Mouse (Mus musculus): ENCODE data around the gene Rapgef4. TPM values are rescaled to one million over a fixed set of nuclear protein-coding genes. Genes with fewer than 3 reads are reported as not detected.

Gene Rapgef4
- polyA plus RNA-seq, 1 experiment from 2014 or later = 4.8 TPM

- H3K4me2 ChIP-seq (replicated peaks) = no peak overlapping the region
- no peaks in the 10 kb centered on the region for H3K27me3 ChIP-seq
- 34% methylated on average over 3 of the region's 3 CpGs for WGBS
- ATAC-seq (ENCODE audit: low FRiP score, low read depth) = no peak
- no peak overlapping the region for H3K4me3 ChIP-seq
- H3K27ac ChIP-seq (replicated peaks) = no peak overlapping the region
- no peaks in the 10 kb centered on the region for H3K9me3 ChIP-seq
- no peaks in the 10 kb centered on the region for H3K36me3 ChIP-seq
- H3K9ac ChIP-seq (replicated peaks) = no peak overlapping the region
- H3K4me1 ChIP-seq = 0 out of 2 replicates have a peak, but pooled peaks cover 2% of the 10 kb centered on the region
Measured at GRCm38 (mm10) chr2:72219921-72220320, 238.9 kb downstream of the Rapgef4 start.

GRCm38 (mm10) chr2:72221283-72221682 lies 240.2 kb downstream of the Rapgef4 start:
- no peaks in the 10 kb centered on the region for H3K9me3 ChIP-seq
- H3K4me3 ChIP-seq = no peak overlapping the region
- H3K9ac ChIP-seq (replicated peaks) = no peak overlapping the region
- H3K27ac ChIP-seq (replicated peaks) = no peak overlapping the region
- no peaks in the 10 kb centered on the region for H3K36me3 ChIP-seq
- WGBS = 91% methylated on average over 11 of the region's 11 CpGs
- 0 out of 2 replicates have a peak, but pooled peaks cover 2% of the 10 kb centered on the region for H3K4me1 ChIP-seq
- H3K27me3 ChIP-seq = no peaks in the 10 kb centered on the region
- ATAC-seq (ENCODE audit: low FRiP score, low read depth) = no peak
- H3K4me2 ChIP-seq (replicated peaks) = no peak overlapping the region

GRCm38 (mm10) chr2:72221706-72222105 lies 240.7 kb downstream of the Rapgef4 start:
- ATAC-seq (ENCODE audit: low FRiP score, low read depth) = no peak
- Histone ChIP-seq H3K9me3 (no peaks in the 10 kb centered on the region), H3K9ac (replicated peaks) (no peak overlapping the region), H3K4me1 (0 out of 2 replicates have a peak, but pooled peaks cover 2% of the 10 kb centered on the region), H3K27ac (replicated peaks) (no peak overlapping the region), H3K27me3 (no peaks in the 10 kb centered on the region), H3K4me3 (no peak overlapping the region), H3K4me2 (replicated peaks) (no peak overlapping the region), H3K36me3 (no peaks in the 10 kb centered on the region)
- WGBS = 64% methylated on average over 7 of the region's 7 CpGs

GRCm38 (mm10) chr2:72222276-72222675 lies 241.2 kb downstream of the Rapgef4 start:
- Histone ChIP-seq H3K27ac (replicated peaks) (no peak overlapping the region), H3K4me3 (no peak overlapping the region), H3K27me3 (no peaks in the 10 kb centered on the region), H3K4me1 (0 out of 2 replicates have a peak, but pooled peaks cover 2% of the 10 kb centered on the region), H3K9ac (replicated peaks) (no peak overlapping the region), H3K36me3 (no peaks in the 10 kb centered on the region), H3K4me2 (replicated peaks) (no peak overlapping the region), H3K9me3 (no peaks in the 10 kb centered on the region)
- ATAC-seq (ENCODE audit: low FRiP score, low read depth) = no peak
- WGBS = 82% methylated on average over 4 of the region's 4 CpGs

GRCm38 (mm10) chr2:72222736-72223455 lies 241.9 kb downstream of the Rapgef4 start:
- Histone ChIP-seq H3K4me3 (no peak overlapping the region), H3K4me1 (0 out of 2 replicates have a peak, but pooled peaks cover 2% of the 10 kb centered on the region), H3K9me3 (no peaks in the 10 kb centered on the region), H3K9ac (replicated peaks) (no peak overlapping the region), H3K4me2 (replicated peaks) (no peak overlapping the region), H3K27me3 (no peaks in the 10 kb centered on the region), H3K27ac (replicated peaks) (no peak overlapping the region), H3K36me3 (no peaks in the 10 kb centered on the region)
- 91% methylated on average over 16 of the region's 16 CpGs for WGBS
- ATAC-seq (ENCODE audit: low FRiP score, low read depth) = no peak

- no peak overlapping the region for H3K4me3 ChIP-seq
- no peak overlapping the region for H3K27ac ChIP-seq (replicated peaks)
- ATAC-seq (ENCODE audit: low FRiP score, low read depth) = no peak
- H3K9ac ChIP-seq (replicated peaks) = no peak overlapping the region
- H3K27me3 ChIP-seq = no peaks in the 10 kb centered on the region
- H3K4me1 ChIP-seq = 0 out of 2 replicates have a peak, but pooled peaks cover 2% of the 10 kb centered on the region
- no peaks in the 10 kb centered on the region for H3K9me3 ChIP-seq
- H3K36me3 ChIP-seq = no peaks in the 10 kb centered on the region
- no peak overlapping the region for H3K4me2 ChIP-seq (replicated peaks)
- 76% methylated on average over 5 of the region's 5 CpGs for WGBS
Measured at GRCm38 (mm10) chr2:72223479-72223878, 242.4 kb downstream of the Rapgef4 start.

- H3K9ac ChIP-seq (replicated peaks) = no peak overlapping the region
- H3K27me3 ChIP-seq = no peaks in the 10 kb centered on the region
- H3K4me1 ChIP-seq = 0 out of 2 replicates have a peak, but pooled peaks cover 2% of the 10 kb centered on the region
- ATAC-seq (ENCODE audit: low FRiP score, low read depth) = no peak
- no peak overlapping the region for H3K27ac ChIP-seq (replicated peaks)
- no peak overlapping the region for H3K4me2 ChIP-seq (replicated peaks)
- no peak overlapping the region for H3K4me3 ChIP-seq
- no peaks in the 10 kb centered on the region for H3K9me3 ChIP-seq
- 91% methylated on average over 6 of the region's 6 CpGs for WGBS
- no peaks in the 10 kb centered on the region for H3K36me3 ChIP-seq
Measured at GRCm38 (mm10) chr2:72226006-72226405, 245.0 kb downstream of the Rapgef4 start.

GRCm38 (mm10) chr2:72227416-72227815 lies 246.4 kb downstream of the Rapgef4 start:
- Histone ChIP-seq H3K4me3 (no peak overlapping the region), H3K4me2 (replicated peaks) (no peak overlapping the region), H3K9ac (replicated peaks) (no peak overlapping the region), H3K9me3 (no peaks in the 10 kb centered on the region), H3K27ac (replicated peaks) (no peak overlapping the region), H3K36me3 (no peaks in the 10 kb centered on the region), H3K4me1 (no peaks in the 10 kb centered on the region), H3K27me3 (0 out of 2 replicates have a peak, but pooled peaks cover 4% of the 10 kb centered on the region)
- no peak for ATAC-seq (ENCODE audit: low FRiP score, low read depth)
- WGBS = 94% methylated on average over 6 of the region's 6 CpGs

- Histone ChIP-seq H3K9me3 (no peaks in the 10 kb centered on the region), H3K27ac (replicated peaks) (no peak overlapping the region), H3K4me1 (no peaks in the 10 kb centered on the region), H3K9ac (replicated peaks) (no peak overlapping the region), H3K4me3 (no peak overlapping the region), H3K4me2 (replicated peaks) (no peak overlapping the region), H3K36me3 (no peaks in the 10 kb centered on the region), H3K27me3 (peaks cover 9% of the 10 kb centered on the region; the same call in 1 of the 2 replicates)
- ATAC-seq (ENCODE audit: low FRiP score, low read depth) = no peak
- 75% methylated on average over 14 of the region's 14 CpGs for WGBS
Measured at GRCm38 (mm10) chr2:72228881-72229280, 247.8 kb downstream of the Rapgef4 start.

- H3K4me1 ChIP-seq = peaks cover 5% of the 10 kb centered on the region; the same call in 1 of the 2 replicates
- WGBS = 86% methylated on average over 9 of the region's 9 CpGs
- ATAC-seq (ENCODE audit: low FRiP score, low read depth) = no peak
- peaks cover 11% of the 10 kb centered on the region; the same call in 1 of the 2 replicates for H3K27me3 ChIP-seq
- no peak overlapping the region for H3K4me3 ChIP-seq
- H3K9ac ChIP-seq (replicated peaks) = no peak overlapping the region
- no peaks in the 10 kb centered on the region for H3K36me3 ChIP-seq
- H3K4me2 ChIP-seq (replicated peaks) = no peak overlapping the region
- H3K27ac ChIP-seq (replicated peaks) = no peak overlapping the region
- H3K9me3 ChIP-seq = no peaks in the 10 kb centered on the region
Measured at GRCm38 (mm10) chr2:72230545-72230944, 249.5 kb downstream of the Rapgef4 start.

- no peak for ATAC-seq (ENCODE audit: low FRiP score, low read depth)
- Histone ChIP-seq H3K9ac (replicated peaks) (no peak overlapping the region), H3K4me1 (peaks cover 9% of the 10 kb centered on the region; the same call in 1 of the 2 replicates), H3K4me2 (replicated peaks) (no peak overlapping the region), H3K27me3 (peaks cover 11% of the 10 kb centered on the region; the same call in 1 of the 2 replicates), H3K9me3 (no peaks in the 10 kb centered on the region), H3K36me3 (no peaks in the 10 kb centered on the region), H3K4me3 (no peak overlapping the region), H3K27ac (replicated peaks) (no peak overlapping the region)
- WGBS = 91% methylated on average over 11 of the region's 11 CpGs
Measured at GRCm38 (mm10) chr2:72234085-72234484, 253.0 kb downstream of the Rapgef4 start.

- WGBS = 0% methylated on average over 3 of the region's 3 CpGs
- peaks cover 11% of the 10 kb centered on the region; the same call in 1 of the 2 replicates for H3K27me3 ChIP-seq
- H3K9me3 ChIP-seq = no peaks in the 10 kb centered on the region
- H3K27ac ChIP-seq (replicated peaks) = no peak overlapping the region
- no peak overlapping the region for H3K9ac ChIP-seq (replicated peaks)
- ATAC-seq (ENCODE audit: low FRiP score, low read depth) = 0 out of 2 replicates have a peak, but pooled peaks have one; percentile 41
- peaks cover 10% of the 10 kb centered on the region; the same call in 1 of the 2 replicates for H3K4me1 ChIP-seq
- no peak overlapping the region for H3K4me2 ChIP-seq (replicated peaks)
- no peak overlapping the region for H3K4me3 ChIP-seq
- no peaks in the 10 kb centered on the region for H3K36me3 ChIP-seq
Measured at GRCm38 (mm10) chr2:72234943-72235342, 253.9 kb downstream of the Rapgef4 start.

Data from midbrain, embryonic 12.5 days (tissue).